Mouse (Mus musculus) E14TG2a.4 (cell line): Measurements from ENCODE around the gene Eif3l.

Experiments used
- CTCF ChIP-seq: conservative IDR thresholded peaks from 2 replicates; pipeline ENCODE4 v1.5.1; 2014; ENCODE audit warnings: low read length
- NANOG ChIP-seq: IDR thresholded peaks from 2 replicates; pipeline ENCODE4 v1.6.1; 2014; ENCODE audit warnings: borderline replicate concordance, low read length, mixed read lengths
- POU5F1 ChIP-seq: IDR thresholded peaks from 2 replicates; pipeline ENCODE4 v1.6.1; 2014; ENCODE audit warnings: low read length, borderline replicate concordance

DNA sequence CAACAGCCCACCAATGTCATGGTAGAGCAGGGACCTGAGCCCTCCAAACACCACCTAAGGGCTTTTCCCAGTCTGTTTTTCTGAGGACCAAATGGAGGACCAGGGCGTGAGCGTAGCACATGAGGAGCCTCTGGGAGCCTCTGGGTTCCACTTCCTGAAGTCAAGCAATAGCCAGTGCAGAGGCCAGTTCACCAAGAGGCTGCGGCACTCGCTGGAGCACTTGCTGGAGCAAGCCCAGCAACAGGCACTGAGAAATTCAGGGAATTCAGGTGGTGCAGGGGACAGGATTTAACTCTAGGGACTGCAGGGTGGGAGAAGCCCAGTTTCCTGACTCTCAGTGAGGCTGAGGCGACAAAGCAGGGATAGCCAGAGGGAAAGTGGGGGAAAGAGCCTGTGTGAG lies 23.2 kb downstream of the Eif3l start:
- TF ChIP-seq CTCF (no peak), POU5F1 (no peak), NANOG (no peak)
